Mouse (Mus musculus): ENCODE data around the gene Dusp7.

Dusp7 gene

DNA sequence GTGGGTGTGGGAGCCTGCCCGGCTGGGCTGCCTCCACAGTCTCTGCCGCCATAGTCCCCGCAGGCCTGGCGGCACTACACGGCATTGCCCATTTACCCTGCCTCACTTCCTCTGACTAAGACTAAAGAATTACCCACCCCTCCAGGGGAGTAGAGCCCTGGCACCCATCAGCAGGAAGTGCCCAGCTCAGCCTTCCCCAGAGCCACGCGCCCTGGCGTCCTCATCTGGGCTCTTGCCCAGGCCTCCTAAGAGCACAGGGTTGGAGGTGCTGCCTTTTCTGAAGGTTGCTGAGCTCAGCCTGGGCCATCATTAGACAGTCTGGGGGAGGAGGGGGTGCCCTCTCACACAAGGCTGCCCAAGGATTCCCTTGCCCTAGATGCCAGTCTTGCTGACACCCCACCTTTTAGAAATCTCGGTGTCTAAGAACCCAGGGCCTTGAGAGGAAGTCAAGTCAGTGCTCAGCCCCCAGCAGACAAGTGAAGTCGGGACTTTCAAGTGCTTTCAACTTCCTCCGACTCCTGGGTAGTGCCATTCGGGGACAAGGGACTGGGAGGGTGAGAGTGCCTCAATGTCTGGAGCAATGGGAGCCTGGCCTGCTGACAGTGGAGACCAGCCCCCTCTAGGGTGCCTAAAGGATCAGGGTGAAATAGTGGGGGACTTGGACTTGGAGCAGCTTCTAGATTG, 17.9 kb downstream of the Dusp7 start:
- in situ Hi-C loops (cut with MseI, MboI), result no loop called here

DNA sequence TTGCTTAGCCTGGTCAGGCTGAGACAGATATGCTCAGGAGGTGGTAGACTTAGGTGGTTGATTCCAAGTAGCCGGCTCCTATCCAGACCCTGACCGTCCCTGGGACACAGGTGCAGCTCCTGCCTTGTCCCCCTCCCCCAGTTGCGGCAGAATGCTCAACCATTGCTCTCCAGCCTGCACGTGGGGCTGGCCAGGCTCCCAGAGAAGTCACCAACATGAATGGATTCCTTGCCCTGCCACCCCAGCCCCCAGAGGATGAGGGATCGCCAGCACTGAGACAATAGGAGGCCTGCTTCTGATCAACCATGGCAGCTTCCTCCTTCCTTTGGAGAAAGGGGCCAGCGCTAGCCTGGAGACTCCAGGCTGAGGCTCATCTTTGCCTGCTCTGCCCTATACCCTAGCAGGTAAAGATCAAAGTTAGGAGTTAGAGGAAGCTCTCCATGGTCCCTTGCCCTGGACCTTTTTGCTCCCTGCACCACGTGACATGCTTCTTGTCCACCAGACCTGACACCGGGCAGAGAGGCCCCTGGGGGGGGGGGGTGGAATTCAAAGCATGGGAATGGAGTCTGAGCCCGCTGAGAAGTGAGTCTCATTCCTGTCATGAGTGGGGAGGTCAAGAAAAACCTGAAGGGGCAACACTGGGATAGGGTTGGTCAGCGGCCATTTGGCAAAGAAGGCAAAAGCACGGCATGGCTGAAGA, 24.5 kb downstream of the Dusp7 start:
- in situ Hi-C loops (cut with MseI, MboI), result no loop called here

DNA sequence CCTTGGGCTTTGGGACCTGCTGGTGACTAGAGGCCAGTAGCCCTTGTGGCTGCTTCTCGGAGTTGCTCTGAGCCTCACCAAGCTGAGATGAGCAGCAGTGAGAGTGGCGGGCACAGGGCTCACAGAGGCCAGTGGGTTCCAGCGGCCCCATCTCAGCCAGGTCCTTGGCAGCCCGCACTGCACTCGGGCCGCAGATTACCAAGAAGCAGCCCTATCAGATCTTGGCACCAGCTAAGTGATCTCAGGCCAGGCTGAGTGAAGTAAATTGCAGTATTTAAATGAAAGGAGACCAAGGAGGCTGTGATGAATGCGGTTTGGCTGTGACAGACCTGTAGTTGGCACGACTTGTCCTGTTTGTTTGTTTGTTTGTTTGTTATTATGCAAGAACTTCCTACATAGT, 25.1 kb downstream of the Dusp7 start:
- in situ Hi-C loops (cut with MseI, MboI), result no loop called here

DNA sequence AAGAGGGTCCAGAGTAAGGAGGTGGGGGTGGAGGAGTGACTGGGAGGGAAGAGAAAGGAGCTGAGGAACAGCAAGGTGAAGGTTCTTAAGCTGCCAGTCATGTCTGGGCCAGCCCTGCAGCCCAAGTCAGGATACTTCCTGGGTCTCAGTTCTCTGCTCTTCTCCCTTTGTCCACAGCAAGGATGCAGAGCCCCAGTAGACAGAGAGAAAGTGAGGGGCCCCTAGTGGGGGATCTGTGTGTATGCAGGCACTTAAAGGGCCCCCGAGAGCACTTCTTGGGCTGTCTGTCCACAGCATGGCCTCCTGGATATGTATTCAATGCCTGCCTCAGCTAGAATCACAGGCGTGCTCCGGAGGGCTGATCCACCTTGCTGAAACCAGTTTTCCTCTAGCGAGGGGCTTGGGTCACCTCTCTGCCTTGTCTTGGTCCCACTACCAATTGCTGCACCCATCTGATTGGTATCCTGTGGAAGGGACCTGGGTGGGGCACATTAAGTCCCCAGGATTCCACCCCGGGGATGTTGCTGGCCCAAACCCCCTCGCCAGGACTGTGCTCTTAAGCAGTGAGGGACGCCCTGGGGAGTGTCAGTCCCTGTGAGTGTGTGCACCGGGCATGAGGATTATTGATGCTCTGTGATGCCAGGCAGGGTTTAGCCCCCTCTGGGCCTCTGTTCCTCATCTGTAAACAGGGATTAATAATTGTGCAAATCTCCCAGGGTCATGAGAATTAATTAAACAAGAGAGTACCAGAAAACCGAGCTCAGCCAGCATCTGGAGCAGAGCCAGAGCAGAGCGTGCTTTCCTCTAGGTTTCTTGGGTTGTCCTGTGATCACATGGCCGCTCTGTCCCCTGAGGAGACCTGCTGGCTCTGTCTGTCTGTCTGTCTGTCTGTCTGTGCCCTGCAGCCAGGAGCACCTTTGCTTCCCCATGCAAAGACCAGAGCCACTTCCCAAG, 26.5 kb downstream of the Dusp7 start:
- in situ Hi-C loops (cut with MseI, MboI), result no loop called here

DNA sequence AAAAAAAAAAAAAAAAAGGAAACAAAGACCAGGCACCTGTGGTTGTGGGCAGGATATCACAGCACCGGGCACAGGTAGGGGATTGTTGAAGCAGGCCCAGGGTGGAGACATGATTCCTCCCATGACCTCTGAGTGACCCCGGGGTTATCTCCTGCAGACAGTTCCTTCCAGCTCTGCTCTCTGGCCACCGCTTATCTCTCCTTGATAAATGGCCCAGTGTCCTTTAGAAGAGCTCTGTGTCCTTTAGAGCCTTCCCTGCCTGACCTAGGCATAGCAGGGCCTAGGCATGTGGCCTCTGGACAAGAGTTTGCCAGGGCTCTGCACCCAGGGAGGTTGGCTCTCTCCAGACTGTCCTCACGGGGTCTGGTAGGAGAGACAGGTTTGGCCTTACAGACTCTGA, 29.3 kb downstream of the Dusp7 start:
- in situ Hi-C loops (cut with MseI, MboI), result no loop called here

DNA sequence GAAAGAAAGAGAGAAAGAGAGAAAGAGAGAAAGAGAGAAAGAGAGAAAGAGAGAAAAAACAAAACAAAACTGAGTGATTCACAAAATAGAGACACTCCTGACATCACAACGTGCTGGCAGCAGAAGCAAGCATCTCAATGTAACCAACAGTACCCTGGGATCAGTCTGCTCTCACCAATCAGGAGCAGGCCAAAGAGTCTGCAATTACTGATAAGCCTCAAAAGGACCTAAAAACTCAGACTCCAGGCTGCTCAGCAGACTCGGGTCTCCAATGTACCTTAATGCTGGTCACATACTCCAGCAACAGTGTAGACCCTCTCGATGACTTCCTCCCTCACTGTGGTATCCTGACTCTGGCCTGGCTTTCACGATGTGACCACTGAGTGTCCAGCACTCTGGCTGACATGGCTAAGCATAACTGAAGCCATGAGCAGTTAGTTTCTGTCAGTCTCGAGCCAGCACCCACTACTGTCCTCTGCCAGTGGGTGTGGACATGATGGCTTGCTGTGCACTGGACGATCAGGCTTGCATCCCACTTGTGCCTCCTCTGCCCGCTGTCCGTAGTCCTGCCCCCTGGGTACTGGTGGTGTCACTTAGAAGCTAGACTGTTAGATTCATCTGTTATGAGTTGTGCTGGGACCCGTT, 30.4 kb downstream of the Dusp7 start:
- in situ Hi-C loops (cut with MseI, MboI), result no loop called here

DNA sequence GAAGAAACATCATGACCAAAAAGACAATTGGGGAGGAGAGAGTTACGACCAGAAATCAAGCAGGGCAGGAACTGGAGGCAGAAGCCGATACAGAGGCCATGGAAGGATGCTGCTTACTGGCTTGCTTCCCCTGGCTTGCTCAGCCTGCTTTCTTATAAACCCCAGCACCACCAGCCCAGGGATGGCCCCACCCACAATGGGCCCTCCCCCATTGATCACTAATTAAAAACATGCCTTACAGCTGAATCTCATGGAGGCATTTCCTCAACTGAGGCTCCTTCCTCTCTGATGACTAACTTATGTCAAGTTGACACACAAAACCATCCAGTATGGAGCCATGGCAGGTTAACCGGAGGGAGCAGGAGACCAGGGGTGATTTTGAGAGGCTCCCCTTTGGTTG, 31.4 kb downstream of the Dusp7 start:
- in situ Hi-C loops (cut with MseI, MboI), result no loop called here

DNA sequence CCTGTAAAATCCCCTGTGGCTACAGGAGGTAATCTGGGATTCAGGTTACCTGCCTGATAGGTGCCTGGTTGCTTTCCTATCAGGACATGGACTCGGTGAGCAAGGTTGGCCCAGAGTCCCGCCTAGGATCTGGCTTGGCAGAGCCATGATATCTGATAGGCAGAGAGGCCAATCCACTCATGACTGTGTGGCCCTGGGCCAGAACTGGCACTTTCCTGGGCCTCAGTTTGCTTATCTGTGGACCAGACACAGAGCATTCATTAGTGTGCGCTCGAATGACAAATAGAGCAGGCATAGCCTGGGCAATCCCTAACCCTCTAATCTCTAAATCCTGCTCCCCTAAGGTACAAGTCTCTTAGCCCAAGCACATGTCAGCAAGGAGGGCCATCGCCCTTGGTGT, 33.7 kb downstream of the Dusp7 start:
- in situ Hi-C loops (cut with MseI, MboI), result no loop called here

DNA sequence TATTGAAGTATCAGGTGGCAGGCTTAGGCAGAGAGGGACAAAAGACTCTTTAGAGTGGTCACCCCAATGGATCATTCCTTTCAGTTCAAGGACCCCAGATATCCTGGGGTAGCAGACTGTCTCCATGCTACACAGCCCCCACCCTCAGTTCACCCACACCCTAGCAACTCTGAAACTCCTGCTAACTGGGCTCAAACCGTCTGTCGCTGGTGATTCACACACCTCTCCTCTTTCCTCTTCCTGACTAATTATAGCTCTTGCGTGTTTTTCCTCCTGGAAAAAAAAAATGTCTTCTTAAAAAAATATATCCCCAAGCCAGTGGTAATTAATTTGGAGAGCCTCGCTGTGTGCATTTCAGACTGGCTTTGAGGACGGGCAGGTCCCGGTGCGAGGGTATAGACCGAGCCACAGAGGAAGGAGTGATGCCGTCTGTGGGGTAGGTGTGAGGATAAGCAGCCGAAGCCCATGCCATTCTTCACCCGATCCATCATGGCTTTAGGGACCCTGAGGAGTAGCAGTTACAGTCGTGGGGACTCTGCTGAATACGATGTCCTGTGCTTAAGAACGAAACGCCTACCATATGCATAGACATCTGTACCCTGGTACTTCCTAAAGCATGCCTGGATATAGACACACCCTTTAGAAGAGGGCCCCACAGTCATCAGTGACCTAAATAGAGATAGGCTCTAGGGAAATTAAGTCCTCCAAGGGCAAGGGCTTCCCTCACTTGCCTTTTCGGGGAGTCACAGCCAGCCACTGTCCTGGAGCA, 34.4 kb downstream of the Dusp7 start:
- in situ Hi-C loops (cut with MseI, MboI), result no loop called here

DNA sequence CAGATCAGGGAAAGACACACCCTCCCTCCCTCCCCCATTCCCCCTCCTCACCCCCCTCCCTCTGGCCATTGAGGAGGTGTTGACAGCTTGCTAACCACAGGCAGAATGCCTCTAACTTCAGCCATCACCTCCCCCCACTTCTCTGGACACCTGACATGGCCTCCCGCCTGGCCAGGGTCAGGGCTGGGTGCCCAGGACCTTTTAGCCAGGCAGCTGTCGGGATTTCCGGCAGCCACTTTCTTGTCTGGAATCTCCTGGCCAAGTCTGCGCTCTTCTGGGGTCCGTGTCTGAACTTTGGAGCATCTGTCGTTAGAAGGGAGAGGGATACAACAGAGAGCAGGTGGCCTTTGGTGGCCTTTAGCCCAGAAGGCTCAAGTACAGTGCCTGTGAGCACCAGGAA, 36.8 kb downstream of the Dusp7 start:
- in situ Hi-C loops (cut with MseI, MboI), result no loop called here

DNA sequence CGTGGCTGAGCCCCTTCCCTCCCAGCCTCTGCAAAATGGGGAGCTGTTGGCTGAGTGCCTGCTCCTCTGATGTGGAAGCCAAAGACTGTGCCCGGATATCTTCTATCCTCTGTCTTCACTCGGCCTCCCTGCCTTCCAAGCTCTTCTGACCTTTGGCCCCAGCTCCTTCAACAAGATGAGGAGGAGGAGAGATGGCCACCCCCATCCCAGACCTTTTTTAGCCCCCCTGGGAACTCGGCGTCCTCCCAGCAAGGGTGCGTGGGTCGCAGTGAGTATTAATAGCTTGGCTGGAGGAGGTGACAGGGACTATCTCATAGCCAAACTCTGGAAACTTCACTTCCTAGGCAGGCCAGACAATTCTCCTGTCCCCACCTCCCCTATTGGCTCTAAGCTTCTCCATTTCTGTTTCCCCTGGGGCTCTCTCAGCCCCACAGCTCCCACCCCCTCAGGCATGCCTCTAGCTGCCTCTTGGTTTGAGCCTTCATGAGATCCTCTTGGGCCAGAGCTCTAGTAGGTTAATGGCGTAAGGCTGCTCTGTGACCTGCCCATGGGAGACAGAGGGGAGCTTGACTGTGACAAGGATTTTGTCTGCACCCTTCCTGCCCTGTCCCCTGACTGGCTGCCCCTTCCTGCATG, 38.1 kb downstream of the Dusp7 start:
- in situ Hi-C loops (cut with MseI, MboI), result no loop called here

DNA sequence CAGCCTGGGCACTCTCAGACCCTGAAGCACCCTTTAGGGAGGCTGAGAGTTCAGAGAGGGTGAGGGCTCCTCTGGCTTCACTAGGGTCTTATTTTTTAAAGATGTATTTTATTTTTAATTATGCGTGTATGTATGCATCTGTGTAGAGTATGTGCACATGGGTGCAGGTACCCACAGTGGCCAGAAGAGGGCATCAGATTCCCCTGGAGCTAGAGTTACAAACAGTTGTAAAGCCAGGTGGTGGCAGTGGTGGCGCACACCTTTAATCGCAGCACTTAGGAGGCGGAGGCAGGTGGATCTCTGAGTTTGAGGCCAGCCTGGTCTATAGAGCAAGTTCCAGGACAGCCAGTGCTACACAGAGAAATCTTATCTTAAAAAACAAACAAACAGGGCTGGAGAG, 40.7 kb downstream of the Dusp7 start:
- in situ Hi-C loops (cut with MseI, MboI), result no loop called here

DNA sequence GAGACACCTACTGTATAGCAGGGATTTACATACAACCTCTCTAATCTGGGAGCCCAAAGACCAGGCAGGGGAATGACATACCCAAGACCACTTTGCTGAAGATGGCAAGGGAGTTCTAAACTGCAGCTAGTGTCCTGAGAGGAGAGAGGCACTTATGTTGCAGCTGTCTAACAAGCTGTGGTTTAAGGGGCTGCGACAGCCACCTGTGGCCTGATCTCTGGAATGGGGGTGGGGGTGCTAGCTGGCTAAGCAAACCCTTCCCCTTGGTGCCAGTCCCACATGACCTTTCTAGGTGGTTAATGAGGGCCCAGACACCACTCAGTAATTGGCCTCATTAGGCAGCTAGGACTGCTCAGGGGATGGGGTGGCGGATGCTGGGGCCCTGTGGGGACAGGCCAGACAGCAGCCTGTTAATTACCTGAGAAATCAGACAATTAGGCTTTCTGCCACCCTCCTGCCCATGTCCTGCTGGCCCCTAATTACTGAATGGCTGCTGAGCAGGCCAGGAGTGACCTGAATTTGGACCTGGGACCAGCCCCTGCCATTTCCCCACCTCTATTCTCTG, 41.7 kb downstream of the Dusp7 start:
- in situ Hi-C loops (cut with MseI, MboI), result no loop called here

DNA sequence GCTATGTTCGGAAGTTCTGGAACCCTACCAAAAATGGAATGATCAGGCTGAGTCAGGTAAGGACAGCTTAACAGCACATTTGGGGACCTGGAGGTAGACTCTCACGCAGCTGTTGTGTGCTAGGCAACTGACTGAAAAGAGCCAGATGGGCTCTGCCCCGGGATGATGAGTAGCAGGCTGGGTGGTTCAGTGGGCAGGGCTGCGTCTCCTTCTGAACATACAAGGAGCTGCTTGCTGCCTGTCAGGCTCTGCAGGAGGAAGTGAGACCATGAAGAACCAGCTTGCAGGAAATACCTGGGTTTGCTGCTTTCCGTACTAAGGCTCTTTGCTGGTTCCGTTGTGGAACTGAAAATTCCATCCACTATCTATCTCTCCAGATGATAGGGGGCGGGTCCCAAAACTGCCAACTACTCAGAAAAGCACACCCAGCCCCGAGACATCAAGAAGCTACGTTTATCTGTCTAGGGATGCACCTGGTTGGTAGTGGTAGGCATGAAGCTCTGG, 42.7 kb downstream of the Dusp7 start:
- in situ Hi-C loops (cut with MseI, MboI), result no loop called here

DNA sequence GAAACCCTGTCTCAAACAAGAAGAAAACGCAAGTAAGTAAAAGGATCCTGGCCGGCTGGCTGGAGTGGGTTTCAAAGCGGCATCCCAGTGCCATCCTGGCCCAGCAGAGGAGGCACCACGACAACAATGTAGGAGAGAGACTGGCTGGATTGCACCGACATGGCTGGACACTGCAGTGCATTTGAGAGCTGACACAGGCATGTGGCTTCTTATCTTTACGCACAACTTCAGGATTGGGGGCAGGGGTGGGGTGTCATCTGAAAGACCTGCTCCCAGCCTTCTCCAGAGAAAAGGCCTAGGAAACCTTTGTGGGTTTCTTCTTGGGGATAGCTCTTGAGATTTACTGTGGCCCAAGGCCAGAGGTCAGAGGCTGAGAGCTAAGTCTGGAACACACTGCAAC, 43.3 kb downstream of the Dusp7 start:
- in situ Hi-C loops (cut with MseI, MboI), result no loop called here

DNA sequence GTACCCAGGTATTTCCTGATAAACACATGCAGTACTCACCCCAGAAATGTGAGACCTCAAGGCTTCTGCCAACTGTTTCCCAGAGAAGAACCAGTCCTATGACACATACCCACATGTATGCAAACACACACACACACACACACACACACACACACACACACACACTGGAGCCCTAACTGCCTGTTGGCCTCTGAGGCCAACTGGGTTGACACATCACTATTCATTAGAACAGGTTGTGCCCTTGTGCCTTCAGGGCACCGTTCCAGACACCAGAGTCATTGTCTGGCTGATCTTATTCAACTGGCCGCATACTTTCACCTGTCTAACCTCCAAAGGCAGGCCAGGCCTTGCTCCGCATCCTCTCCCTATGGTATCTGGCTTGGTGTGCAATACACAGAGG, 43.8 kb downstream of the Dusp7 start:
- in situ Hi-C loops (cut with MseI, MboI), result no loop called here

DNA sequence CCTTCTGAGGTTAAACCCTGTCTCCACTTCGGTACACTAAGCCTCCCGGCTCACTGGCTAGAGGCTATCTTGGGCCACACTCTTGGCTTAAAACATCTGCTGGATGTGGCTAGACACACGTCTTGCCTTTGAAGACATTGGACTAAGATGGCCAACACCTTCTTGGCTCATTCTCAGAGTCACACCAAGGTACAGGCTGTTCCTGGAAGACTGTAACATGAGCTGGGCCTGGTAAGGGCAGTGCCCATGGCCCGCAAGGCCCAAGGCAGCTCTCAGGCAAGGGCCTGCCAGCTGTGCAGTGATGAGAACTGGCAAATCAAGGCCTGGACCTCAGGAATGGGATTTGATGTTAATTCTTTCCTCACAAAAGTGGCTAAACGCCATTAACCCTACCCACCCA, 45.2 kb downstream of the Dusp7 start:
- in situ Hi-C loops (cut with MseI, MboI), result no loop called here

DNA sequence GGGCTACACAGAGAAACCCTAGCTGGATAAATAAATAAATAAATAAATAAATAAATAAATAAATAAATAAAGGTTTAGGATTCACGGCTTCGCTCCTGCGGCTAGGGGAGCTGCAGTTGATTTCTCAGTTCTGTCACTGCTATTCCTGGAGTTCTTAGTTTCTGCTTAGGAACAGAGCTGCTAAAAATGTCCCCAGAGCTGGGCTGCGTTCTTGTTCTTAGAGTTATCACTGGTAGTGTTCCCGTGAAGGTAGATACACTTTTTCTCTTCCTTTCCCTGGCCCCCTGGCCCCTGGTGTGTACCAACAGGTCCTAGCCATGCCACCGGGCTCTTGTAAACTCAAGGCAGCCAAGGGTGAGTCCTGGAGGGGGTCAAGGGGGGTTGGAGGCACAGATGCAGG, 48.4 kb downstream of the Dusp7 start:
- in situ Hi-C loops (cut with MseI, MboI), result no loop called here

DNA sequence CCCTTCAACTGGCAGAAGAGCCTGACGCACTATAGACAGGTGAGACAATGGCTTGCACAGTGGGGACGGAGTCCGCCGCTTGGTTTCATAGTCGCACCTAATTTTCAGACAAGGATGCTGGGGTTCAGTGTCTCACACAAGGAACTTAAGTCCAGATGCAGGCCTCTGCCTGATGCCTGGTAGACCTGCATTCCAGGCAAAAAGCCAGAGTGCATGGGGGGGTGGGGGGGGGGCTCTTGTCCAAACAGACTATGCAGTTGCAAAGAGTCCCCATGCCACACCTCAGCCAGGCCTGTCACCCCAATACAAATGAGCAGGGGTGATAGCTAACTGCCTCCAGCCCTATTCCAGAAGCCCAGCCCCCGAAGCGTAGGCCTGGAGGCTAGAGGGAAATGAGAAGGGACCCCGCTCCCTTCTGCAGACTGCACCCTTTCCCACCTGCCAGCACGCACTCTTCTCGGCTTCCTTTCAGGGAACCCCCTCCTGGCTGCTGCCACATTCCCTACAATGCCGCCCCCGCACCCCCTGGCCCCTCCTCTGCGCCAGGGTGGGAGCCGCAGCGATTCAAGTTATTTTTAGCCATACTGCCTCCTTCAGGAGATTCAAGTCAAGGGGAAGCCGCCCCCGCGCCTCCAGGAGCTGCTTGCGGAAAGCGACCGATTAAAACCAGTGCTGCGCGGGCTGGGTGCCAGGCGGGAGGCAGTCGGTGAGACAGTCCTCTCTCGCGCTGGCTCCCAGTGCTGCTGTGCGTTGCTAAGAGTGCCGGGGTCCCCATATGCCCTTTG, 49.6 kb downstream of the Dusp7 start:
- in situ Hi-C loops (cut with MseI, MboI), result no loop called here

Measured in mouse trophoblast stem cell (cell line).